Mouse (Mus musculus): ENCODE measurements around the gene Ccnt1.
"Not testable (repeated sequence)": the region's sequence is repeated elsewhere in the genome, so short reads cannot be mapped to it uniquely, and the experiment has no call there.

Ccnt1 gene

DNA sequence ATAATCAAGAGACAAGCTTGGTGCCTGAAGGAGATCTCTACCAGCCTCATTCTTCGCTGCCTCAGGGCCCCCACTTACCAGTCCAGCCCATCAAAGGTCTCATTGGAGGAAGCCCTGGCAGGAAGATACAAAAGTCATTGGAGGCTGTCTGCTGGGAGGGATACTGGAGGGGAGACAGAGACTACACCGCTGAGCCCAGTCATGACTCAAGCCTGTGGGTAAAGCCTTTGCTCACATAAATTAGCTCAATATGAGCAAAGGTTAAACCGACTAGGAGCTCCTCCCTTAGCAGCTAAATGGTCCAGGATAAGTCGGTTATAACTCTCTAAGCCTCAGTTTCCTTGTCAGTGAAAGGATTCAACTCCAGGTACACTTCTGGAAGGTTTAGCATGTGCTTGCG, 24.3 kb upstream of the Ccnt1 start:
- DNase-seq (ENCODE audit: low read depth) = no peak

DNA sequence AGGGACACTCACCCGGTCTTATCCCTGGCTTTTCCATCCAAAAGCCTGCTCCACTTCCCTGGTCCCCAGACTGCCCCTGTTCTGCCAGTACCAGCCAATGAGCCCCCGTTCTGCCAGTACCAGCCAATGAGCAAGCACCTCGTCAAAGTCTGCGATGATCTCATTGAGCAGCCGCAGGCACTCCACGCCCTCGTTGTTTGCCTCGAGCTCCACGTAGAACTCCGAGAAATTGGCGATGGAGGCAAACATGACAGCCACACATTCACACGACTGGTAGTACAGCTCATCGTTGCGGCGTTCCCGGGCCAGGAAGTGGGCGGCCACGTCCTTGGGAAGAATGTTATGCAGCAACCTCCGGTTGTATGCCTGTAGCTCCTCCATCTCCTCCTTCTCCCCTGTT, 23.5 kb upstream of the Ccnt1 start:
- DNase-seq (ENCODE audit: low read depth) = no peak

DNA sequence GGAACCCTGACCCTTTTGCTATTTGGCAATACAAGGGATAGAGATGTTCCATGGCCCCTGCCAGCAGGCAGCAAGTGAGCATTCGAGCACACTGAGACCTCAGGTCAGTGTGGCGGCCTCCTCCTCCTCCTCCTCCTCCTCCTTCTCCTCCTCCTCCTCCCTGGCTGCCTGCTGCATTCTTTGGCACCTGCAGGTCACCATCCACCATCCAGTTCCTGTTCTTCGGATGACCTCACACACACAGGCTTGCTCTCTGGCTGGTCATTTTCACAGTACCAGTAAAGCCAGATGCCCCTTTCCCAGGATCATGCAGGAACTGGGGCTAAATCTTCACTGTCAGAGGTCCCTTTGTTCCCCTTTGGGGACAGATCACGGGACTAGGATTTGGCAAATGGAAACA, 20.7 kb upstream of the Ccnt1 start:
- no peak for DNase-seq (ENCODE audit: low read depth)

DNA sequence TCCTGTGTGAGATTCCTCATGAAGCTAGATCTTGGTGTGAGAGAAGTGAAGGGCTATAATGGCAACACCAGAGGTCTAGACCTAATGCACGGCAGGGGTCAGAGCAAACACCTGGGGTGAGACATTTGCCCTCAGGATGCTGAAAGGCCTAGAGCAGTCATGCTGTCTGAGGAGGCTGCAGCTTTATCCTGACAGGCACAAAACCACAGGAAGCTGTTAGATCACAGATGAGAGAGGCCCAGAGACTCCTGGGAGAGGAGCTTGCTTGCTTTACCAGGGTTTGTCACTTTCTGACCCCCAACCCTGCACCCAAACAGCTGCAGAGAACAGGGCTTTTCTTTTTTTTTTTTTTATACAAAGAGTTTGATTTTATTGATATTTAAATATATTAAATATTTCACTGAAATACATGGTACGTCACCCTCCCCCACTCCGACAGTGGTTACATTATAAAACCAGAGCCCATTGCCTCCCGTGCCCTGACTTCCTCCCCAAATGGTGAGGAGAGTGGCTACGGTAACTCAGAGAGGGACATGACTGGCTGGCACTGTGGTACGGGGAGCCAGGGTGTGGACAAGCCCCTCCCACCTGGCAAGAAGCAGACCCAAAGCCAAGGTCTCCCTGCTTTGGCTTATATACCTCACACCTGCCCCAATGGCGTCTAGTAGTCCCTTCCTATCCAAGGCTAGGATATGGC, 19.1 kb upstream of the Ccnt1 start:
- no peak for DNase-seq (ENCODE audit: low read depth)

DNA sequence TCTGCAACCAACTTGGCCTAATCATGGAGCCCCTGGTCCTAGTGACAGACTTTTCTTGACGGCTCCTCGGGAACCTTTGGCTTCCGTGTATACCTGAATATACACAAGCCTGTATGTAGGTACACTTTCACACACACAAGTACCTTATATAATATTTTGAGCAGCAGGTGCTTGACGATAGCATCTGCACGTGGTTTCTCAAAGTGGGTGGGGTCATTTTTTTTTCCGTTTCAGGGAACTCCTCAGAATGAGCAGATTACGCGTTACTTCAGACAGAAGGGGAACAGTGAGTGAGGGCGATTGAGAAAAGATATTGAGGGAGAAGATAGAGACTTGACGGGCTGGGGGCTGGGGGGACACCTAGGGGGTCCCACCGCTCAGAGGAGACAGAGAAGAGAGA, 17.0 kb upstream of the Ccnt1 start:
- peak; percentile 64 for DNase-seq (ENCODE audit: low read depth)

DNA sequence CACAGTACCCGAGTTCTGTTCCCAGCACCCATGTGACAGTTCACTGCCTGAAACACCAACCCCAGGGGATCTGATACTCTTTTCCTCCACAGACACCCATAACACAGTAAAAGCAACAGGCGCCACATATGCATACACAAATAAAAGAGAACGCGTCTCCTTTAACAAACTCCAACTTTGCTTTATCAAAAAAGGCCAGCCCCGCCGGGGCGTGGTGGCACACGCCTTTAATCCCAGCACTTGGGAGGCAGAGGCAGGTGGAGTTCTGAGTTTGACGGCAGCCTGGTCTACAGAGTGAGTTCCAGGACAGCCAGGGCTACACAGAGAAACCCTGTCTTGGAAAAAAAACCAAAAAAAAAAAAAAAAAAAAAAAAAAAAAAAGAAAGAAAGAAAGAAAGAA, 15.4 kb upstream of the Ccnt1 start:
- not testable (repeated sequence) for DNase-seq (ENCODE audit: low read depth)

DNA sequence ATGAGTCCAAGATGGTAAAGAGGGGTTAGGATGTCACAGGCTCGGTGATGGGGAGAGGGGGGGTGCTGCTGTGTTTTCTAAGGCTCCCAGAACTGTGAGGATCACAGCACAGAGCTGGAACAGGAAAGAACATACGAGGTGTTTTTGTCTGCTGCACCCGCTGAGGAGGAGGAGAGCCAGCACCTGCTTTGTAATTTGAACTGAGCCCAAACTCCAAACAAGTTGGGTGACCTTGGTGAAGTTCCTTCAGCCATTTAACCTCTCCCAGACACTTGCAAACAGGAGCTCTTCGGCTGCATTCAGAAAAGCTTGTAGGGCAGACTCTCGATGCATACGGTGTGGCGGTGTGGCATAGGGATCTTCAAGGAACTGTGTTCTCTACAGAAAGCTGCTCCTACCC, 14.7 kb upstream of the Ccnt1 start:
- DNase-seq (ENCODE audit: low read depth) = no peak

DNA sequence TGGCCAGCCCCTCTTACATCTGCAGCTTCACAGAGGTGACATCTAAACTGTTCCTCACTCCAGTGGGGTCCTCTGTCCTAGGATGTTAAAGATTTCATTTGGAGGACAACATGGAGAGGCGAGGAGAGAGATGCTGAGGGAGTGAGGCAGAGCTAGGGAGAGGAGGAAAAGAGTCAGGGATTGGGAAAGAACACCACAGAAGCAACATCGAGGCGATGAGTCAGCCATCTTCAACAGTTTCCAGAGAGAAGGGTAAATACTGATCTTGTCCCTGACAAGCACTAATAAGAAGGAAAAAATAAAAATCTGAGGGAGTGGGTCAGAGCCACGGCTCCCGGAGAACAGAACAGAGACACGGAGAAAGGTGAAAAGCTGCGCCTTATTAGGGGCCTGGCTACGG, 12.3 kb upstream of the Ccnt1 start:
- DNase-seq (ENCODE audit: low read depth) = no peak

DNA sequence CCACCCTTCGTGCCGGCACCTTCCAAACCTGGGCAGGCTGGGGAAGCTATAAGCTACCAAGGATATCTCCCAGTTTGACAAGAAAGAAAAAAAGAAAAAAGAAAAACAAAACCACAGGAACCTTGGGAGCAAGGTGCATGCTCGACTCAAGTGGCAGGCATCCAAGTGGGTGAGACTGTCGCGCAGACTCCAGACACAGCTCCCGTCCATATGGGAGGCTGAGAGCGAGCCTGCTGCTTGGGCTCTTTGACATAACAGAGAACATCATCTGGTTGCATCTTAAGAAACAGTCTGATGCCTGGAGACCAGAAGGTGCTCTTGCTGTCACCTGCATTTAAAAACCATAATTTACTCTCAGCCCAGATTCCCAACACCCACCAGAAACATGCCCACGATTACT, 11.7 kb upstream of the Ccnt1 start:
- no peak for DNase-seq (ENCODE audit: low read depth)

DNA sequence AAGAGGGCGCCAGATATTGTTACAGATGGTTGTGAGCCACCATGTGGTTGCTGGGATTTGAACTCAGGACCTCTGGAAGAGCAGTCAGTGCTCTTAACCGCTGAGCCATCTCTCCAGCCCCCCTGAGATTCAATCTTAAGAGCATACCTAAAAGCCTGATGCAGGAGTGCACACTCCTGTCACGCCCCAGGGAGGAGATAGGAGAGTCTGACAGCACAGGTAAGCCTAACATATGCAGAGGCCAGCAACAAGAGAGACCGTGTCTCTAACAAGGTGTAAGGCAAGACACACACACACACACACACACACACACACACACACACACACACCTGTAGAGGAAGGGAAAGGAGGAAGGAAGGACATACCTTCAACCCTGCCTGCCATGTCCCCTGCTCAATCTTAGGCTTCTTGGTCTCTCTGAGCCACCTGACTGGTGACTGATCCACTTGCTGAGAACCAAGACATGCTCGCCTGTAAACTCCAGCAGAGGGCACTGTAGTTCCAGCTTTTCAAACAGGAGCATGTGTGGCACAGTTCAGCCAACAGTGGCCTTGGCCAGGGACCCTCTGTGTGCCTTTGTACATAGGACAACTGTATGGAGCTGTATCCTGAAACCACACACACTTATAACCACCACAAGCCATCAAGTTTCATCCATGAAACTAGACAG, 9.2 kb upstream of the Ccnt1 start:
- peak; percentile 89 for DNase-seq (ENCODE audit: low read depth)

DNA sequence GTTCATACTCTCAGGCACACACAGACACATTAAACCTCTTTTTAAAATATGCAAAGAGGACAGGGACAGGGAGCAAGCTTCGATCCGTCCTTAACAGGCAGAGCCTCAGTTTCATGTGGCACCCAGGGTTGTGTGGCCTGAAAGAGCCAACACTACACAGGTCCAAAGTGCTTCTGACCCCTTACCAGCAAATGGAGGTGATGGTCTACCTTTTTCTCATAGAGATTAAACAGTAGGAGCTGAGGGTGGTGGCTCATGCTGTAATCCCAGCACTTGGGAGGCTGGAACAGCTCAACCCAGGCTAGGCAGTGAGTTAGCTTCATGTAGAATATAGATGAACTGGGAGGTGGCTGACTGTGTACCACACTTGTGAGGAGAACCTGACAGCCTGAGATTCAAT, 8.6 kb upstream of the Ccnt1 start:
- DNase-seq (ENCODE audit: low read depth) = no peak

DNA sequence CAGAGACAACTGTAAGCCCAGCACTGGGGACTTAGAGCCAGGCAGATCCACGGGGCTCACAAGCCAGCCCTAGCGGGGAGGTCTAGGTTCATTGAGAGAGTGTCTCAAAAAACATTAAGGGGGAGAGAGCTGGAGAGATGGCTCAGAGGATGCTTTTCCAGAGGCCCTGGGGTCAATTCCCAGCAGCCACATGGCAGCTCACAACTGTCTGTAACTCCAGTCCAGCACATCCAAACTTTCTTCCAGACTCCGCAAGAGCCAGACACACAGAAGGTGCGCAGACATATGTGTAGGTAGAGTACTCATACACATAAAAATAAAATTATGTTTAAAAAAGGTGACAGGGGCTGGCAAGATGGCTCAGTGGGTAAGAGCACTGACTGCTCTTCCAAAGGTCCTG, 2.6 kb upstream of the Ccnt1 start:
- DNase-seq (ENCODE audit: low read depth) = no peak

DNA sequence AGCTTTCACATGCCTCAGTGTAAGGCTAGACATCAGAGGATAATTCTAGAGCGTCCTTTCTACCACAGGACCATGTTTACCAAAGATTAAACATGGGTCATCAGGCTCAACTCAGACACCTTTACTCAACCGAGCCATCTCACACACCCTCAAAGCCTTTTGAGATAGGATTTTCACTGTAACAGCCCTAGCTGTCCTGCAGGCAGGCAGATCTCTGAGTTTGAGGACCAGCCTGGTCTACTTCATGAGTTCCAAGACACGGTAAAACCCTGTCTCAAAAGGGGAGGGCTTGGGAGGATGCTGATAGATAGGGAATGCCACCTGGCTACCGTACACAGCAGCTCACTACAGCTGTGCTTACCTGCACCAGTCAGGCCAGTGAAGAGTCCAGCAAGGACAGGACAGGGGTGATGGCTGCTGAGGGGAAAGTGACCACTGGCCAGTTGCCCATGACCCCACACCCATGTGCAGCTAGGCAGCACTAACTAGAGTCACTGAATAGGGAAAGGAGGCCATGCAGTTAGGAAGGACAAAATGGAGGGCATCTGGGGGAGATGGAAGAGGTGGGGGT, 843 bp downstream of the Ccnt1 start:
- DNase-seq (ENCODE audit: low read depth) = no peak

DNA sequence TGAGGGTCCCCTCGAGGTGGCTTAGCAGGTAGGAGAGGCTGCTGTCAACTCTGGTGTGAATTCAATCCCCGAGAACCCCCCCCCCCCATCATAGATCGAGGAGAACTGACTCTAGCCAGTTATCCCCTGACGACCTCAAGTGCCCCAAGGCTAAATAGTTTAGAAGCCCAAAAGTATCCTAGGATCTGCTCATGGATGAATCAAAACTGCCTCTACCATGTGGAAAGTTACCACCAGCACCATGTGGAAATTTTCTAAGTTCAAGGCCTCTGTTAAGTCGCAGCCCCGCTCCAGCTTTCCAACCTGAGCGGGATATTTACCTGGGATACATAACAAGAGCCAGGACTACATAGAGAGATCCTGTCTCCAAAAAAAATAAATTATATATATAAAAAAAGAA, 1.5 kb downstream of the Ccnt1 start:
- DNase-seq (ENCODE audit: low read depth) = no peak

DNA sequence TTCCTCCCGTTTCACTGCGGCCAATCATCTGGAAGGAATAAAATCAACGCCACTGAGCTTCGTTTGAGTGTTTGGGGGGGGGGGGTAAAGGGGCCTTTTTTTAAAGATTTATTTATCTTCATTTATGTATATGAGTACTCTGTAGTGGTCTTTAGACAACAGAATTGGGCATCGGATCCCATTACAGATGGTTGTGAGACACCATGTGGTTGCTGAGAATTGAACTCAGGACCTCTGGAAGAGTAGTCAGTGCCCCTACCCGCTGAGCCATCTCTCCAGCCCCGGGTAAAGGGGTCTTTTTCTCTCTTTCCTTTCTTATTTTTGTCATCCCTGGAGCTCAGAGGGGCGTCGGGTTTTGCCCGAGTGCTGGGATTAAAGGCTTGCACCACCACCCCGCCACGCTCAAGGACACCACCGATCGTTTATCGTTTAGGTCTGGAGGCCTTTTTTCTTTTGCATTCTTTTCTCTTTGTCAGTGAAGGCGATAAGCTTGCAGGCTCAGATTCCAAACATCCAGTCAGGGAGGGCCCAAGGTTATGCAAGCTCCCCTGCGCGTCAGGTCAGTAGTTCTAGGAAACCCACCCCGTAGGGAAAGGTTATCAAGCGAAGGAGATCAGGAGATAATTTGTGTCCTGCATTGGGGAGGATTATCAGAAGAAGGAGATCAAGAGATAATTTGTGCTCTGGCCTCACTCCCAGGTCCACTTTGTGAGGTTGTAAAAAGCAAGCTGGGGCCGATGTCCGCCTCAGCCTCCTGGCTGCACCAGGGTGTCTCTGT, 2.3 kb downstream of the Ccnt1 start:
- DNase-seq (ENCODE audit: low read depth) = peak; percentile 43

DNA sequence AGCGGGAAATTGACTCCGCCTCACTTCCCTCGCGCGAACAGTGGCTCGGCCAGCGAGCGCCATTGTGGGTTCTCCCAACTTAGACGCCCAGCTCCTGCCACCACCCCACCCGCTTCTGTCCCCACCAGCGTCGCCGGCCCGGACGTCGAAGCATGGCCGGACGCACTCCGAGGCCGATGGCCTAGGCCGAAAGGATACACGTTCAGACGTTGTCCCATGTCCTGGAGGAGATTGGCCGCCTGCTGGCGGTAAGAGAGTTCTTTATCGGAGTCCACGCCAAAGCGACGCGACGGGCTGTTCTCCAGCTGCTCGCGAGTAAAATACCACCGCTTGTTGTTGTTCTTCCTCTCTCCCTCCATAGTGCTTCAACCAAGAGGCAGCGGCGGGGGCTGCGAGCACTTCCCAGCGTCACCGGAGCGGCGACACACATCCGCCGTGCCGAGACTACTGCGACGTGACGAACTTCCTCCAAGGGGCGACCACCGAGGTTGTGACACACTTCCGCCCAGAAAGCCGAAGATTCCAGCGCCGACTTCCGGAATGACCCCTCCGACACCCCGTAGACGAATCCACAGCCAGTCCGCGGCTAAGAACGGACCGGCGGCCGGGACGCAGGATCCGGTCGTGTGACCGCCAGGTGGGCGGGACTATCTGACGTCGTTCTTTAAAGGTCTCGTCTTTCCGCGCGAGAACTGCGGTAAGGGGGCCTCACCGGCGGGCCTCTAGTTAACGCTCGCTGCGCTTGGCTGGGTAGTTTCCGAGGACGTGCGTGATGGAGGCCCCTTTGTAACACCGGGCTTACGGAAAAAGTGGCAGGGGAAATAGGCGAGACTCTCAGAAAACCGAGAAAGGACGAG, 3.2 kb downstream of the Ccnt1 start:
- DNase-seq (ENCODE audit: low read depth) = peak; percentile 100

DNA sequence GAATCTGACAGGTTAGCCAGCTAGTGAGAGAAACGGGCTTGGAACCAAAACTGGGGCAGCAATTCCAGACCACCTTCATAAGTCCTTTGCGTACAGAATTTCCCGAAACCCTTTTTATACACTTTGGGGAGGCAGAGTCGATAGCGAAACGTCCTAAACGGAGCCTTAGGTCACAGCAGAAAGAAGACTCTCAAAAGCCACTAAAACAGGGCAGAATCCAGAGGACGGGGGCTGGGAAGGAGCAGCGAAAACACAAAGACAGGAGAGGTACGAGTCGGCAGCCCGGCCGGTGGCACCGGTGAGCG, 3.8 kb downstream of the Ccnt1 start:
- no peak for DNase-seq (ENCODE audit: low read depth)

DNA sequence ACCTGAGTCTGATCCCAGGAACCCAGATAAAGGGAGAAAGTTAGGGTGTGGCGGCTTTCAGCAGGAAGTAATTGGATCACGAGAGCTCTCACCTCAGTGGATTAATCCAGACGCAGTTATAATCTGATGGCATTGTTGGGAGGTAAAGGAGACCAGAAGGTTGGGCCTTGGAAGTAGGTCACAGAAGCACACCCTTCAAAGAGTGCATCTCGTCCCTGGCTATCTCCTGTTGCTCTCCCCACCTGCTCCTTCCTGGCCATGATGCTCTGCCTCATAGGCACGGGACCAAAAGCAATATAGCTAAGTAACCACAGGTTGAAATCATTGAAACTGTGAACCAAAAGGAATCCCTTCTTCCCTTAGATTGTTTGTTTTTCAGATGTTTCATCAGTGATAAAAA, 13.5 kb downstream of the Ccnt1 start:
- DNase-seq (ENCODE audit: low read depth) = no peak

DNA sequence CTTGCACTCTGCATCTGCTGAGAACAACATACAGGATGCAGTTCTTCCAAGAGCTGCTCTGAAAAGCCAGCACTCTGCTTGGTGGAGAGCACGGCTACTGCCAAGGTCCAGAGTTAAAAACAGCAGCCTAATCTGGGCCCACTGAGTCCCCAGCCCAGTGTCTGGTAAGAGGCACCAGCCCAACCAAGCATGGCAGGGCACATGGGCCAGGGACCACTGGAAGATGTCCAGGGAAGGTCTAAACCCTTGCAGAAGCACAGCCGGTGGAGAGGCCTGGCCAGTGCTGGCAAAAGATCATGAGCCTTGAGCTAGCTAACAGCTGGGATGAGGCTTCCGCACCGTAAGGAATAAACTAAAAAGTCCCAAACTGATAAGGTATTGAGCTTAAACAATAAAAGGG, 14.8 kb downstream of the Ccnt1 start:
- no peak for DNase-seq (ENCODE audit: low read depth)

DNA sequence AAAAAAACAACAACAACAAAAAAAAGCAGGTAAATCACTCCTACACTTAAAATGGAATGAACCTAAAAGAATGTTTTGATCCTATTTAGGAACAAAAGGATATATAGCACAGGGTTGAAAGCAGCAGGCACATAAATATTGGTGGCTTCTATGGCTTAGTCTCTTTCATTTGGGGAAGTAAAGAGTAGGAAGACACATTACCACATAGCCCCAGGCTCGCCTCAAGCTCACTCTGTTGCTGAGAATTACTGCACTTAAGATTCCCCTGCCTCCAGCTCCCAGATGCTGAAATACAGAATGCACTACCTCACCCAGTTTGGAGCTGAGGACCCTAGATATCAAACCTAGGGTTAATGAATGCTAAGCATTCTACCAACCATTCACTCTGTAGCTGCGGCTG, 18.0 kb downstream of the Ccnt1 start:
- DNase-seq (ENCODE audit: low read depth) = no peak

DNA sequence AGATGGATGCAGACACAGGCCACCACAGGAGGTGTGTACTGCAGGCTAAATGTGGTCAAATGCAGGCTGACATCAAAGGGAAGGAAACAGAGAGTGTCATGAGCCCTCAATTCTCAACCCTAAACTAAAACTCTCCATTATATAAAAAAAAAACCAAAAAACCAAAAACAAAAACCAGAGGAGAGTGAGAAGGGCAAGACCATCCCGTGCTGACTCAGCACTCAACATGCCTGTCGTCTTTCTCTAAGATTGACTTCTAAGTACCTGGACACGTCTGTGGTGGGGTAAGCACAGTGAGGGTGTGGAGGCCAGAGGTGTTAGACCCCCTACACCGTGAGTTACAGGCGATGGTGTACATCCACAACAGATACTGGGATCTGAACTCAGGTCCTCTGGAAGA, 23.9 kb downstream of the Ccnt1 start:
- no peak for DNase-seq (ENCODE audit: low read depth)

DNA sequence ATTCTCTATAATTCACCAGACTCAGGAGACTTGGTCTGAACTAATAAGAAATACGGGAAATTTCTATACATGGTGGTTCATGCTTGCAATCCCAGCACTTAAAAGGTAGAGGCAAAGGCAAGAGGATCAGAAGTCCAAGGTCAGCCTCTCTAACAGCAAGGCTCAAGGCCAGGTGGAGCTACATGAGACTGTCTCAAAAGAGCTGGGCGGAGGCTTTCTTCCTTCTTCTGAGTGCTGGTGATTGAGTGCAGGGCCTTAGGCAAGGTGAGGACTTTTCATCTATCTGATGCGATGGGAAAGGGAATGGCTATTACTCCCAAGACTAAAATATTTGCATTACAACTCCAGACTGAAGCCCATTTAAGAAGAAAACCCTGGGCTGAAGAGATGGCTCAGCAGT, 25.6 kb downstream of the Ccnt1 start:
- no peak for DNase-seq (ENCODE audit: low read depth)
